Mouse (Mus musculus): ENCODE data around the gene Ugp2.

- TF ChIP-seq CTCF (IDR thresholded peaks at IDR 0.05; ENCODE audit: borderline replicate concordance, insufficient read depth, low read depth, low read length) (no peak), POLR2A (IDR thresholded peaks at IDR 0.05; ENCODE audit: borderline replicate concordance, insufficient read depth, low read length) (no peak)
Measured at GRCm38 (mm10) chr11:21351296-21351695, 19.7 kb downstream of the Ugp2 start.
